Mouse (Mus musculus): ENCODE data around the gene Tagap1.
"Not testable (repeated sequence)": the region's sequence is repeated elsewhere in the genome, so short reads cannot be mapped to it uniquely, and the experiment has no call there.

DNA sequence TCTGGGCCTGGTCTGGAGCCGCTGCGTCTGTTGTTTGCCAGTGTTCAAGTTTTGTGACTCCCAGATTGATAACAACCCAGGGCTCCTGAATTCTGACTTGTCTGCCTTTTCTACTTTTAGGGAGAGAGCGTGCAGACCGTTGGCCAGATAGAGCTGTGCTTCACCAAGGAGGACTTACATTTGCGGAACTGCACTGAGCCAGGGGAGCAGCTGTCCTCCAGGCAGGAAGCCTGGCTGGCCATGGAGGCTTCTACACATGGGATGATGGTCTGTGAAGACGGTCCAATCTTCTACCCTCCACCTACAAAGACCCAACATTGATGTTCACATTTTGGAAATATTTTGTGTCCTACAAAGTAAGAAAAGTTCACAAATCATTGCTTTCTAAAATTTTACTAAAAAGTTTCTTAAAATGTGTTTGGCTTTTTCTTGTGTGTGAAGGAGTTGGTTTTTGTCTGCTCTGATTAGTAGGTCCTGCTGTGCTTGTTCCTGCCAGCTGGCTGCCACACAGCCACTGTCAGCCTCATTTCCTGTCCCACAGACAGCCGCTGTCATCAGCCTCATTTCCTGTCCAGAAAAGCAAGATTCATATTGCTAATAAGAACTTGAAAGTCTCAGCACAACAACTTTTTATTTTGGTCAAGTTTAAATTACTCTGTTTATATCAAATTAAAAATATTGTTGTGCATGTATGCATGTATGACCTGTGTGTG is 37.0 kb upstream of the Tagap1 start:
- not testable (repeated sequence) for TF ChIP-seq CTCF, EP300 (IDR thresholded peaks at IDR 0.05; ENCODE audit: low read depth)

Measured in liver, embryonic 14.5 days (tissue).